Mouse (Mus musculus) midbrain, embryonic 11.5 days (tissue): ENCODE results near the gene Ubtf. TPM values are rescaled to one million over a fixed set of nuclear protein-coding genes. Genes with fewer than 3 reads are reported as not detected.

Source experiments
- ATAC-seq: fragments of 200-750 bp; cut with Nextera tagmentation; 2 replicates; pipeline ENCODE4 v1.8.0; 2017; ENCODE audit warnings: moderate TSS enrichment, moderate library complexity; ENCODE audit not compliant: low FRiP score
- DNase-seq: peaks from one replicate; pipeline ENCODE4 v3.0.0; 2015; ENCODE audit warnings: low spot score; ENCODE audit errors: missing footprints
- H3K27ac ChIP-seq: fragments of 300-500 bp; sonication (generic); 2 replicates; pipeline ENCODE4 v1.5.1; 2014; ENCODE audit warnings: low read depth, low read length
- H3K27me3 ChIP-seq: fragments of 300-500 bp; sonication (generic); 2 replicates; pipeline ENCODE4 v1.6.1; 2014; ENCODE audit warnings: mild to moderate bottlenecking, low read length, moderate library complexity, mixed read lengths; ENCODE audit not compliant: control insufficient read depth, insufficient read depth
- H3K36me3 ChIP-seq: fragments of 300-500 bp; sonication (generic); 2 replicates; pipeline ENCODE4 v1.6.1; 2014; ENCODE audit warnings: mild to moderate bottlenecking, low read length, moderate library complexity, mixed read lengths; ENCODE audit not compliant: control insufficient read depth, insufficient read depth
- H3K4me1 ChIP-seq: fragments of 300-500 bp; sonication (generic); 2 replicates; pipeline ENCODE4 v1.6.1; 2014; ENCODE audit warnings: low read length; ENCODE audit not compliant: control insufficient read depth, insufficient read depth
- H3K4me2 ChIP-seq: fragments of 300-500 bp; sonication (generic); 2 replicates; pipeline ENCODE4 v1.6.1; 2014; ENCODE audit warnings: mild to moderate bottlenecking, moderate library complexity
- H3K4me3 ChIP-seq: fragments of 300-500 bp; sonication (generic); 2 replicates; pipeline ENCODE4 v1.5.1; 2014; ENCODE audit warnings: low read depth, low read length
- H3K9ac ChIP-seq: fragments of 300-500 bp; sonication (generic); 2 replicates; pipeline ENCODE4 v1.6.1; 2014; ENCODE audit warnings: low read length
- H3K9me3 ChIP-seq: fragments of 300-500 bp; sonication (generic); 2 replicates; pipeline ENCODE4 v1.6.1; 2016; ENCODE audit warnings: low read length; ENCODE audit not compliant: control insufficient read depth
- WGBS: fragments of 180-500 bp; shearing (Covaris S2); extraction: QIAGEN DNeasy Blood & Tissue Kit; methylation state at CpG from one replicate; pipeline ENCODE4 v1.1.7; 2014; 5-methylcytosine and 5-hydroxymethylcytosine counted together
- polyA plus RNA-seq: library from polyadenylated mRNA; unstranded; fragments of >200 nt; fragmentation: Nextera tagmentation; extraction: Ambion mirVana; gene quantifications from 2 replicates; pipeline ENCODE4 v1.2.1, GENCODE M21; 2014

Ubtf gene
- polyA plus RNA-seq, 1 experiment from 2014 or later: 86.1 TPM

- H3K36me3 ChIP-seq: no peaks in the 10 kb centered on the region
- 86% methylated on average over 3 of the region's 3 CpGs for WGBS
- no peaks in the 10 kb centered on the region for H3K4me1 ChIP-seq
- H3K4me3 ChIP-seq: no peak overlapping the region
- no peak overlapping the region for H3K9ac ChIP-seq
- ATAC-seq (no peak), DNase-seq (no peak)
- no peak overlapping the region for H3K4me2 ChIP-seq
- no peak overlapping the region for H3K27ac ChIP-seq
- no peaks in the 10 kb centered on the region for H3K27me3 ChIP-seq
- no peaks in the 10 kb centered on the region for H3K9me3 ChIP-seq
Measured at GRCm38 (mm10) chr11:102349189-102349954, 29.8 kb upstream of the Ubtf start.

DNA sequence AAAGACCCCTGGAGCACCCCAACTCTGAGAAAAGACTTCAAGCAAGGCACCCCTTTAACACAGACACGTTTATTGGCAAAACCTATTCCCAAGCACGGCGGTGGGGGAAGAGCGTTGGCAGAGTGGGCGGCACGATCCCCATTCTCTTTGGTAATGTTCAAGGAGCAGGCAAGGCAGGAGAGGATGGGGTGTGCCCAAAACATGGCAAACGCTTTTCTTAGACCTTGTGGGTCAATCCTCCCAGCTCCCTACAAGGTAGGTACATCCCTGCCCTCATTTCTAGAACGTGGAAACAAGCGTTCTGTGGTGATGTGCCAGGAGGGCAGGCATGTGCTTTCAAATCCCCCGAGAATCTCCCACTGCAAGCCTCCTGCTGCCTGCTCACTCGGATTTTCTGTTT is 29.2 kb upstream of the Ubtf start:
- Histone ChIP-seq H3K4me1 (no peaks in the 10 kb centered on the region), H3K27ac (no peak overlapping the region), H3K4me2 (no peak overlapping the region), H3K27me3 (no peaks in the 10 kb centered on the region), H3K9ac (no peak overlapping the region), H3K4me3 (no peak overlapping the region), H3K36me3 (no peaks in the 10 kb centered on the region), H3K9me3 (no peaks in the 10 kb centered on the region)
- ATAC-seq (no peak), DNase-seq (no peak)
- WGBS: 86% methylated on average over 11 of the region's 11 CpGs

DNA sequence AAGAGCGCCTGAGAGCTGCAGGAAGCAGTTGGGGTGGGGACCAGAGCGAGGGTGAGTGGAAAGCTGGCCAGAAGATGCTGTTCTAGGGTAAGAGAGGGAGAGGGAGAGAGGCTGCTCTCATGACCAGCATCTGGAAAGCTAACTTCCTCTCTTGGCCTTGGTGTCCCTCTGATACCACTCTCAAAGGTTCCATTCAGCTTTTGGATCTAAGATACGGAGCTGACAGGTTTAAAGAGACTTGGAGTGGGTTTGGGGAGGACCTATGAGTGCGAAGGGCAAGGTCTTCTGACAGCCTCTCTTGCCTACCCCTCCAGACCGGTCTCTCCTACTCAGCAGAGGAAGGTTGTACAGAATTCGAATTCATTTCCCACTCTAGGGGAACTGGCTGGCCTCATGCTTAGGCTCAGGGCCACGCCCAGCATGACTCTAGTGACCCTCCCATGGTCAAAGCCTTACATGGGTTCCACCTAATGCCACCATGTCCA is 28.6 kb upstream of the Ubtf start:
- Histone ChIP-seq H3K36me3 (no peaks in the 10 kb centered on the region), H3K27ac (no peak overlapping the region), H3K4me2 (no peak overlapping the region), H3K4me3 (no peak overlapping the region), H3K27me3 (no peaks in the 10 kb centered on the region), H3K9me3 (no peaks in the 10 kb centered on the region), H3K9ac (no peak overlapping the region), H3K4me1 (no peaks in the 10 kb centered on the region)
- ATAC-seq (no peak), DNase-seq (no peak)
- 87% methylated on average over 7 of the region's 7 CpGs for WGBS

DNA sequence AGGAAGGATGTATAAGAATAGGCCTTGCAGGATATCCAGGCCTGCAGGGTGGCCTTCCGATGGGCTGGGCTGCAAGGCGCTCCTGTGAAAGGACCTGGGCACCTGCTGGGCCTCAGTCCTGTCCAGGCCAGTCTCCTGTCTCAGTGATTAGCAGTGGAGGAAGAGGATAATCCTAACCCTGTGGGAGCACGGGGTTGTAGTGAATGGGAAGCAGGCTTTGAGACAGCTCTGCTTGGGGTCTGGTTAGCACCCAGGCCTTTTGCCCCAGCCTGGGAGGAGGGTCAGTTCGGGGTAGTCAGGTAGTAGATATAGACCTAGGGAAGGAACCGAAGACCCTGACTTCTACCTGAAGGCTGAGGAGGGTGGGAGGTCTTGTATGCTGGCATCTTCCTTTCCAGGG is 28.1 kb upstream of the Ubtf start:
- WGBS: 60% methylated on average over 5 of the region's 5 CpGs
- Histone ChIP-seq H3K9me3 (no peaks in the 10 kb centered on the region), H3K4me2 (no peak overlapping the region), H3K4me3 (no peak overlapping the region), H3K9ac (no peak overlapping the region), H3K27me3 (no peaks in the 10 kb centered on the region), H3K4me1 (no peaks in the 10 kb centered on the region), H3K27ac (no peak overlapping the region), H3K36me3 (no peaks in the 10 kb centered on the region)
- DNase-seq (no peak), ATAC-seq (no peak)

DNA sequence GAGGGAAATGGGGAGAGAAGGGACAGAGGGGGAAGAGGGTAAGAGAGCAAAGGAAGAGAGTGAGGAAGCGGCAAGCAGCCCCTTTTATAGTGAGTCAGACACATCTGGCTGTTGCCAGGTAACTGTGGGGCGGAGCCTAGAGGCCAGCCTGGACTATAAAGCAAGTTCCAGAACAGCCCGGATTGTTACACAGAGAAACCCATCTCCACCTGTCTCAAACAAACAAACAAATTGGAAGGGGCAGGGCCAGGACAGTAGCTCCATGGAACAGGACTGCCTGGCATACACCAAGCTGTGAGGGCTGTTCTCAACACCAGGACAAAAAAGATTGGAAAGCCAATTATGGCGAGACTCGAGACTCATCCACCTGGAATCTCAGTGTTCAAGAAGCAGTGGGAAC is 27.4 kb upstream of the Ubtf start:
- H3K36me3 ChIP-seq: no peaks in the 10 kb centered on the region
- DNase-seq: no peak
- no peaks in the 10 kb centered on the region for H3K4me1 ChIP-seq
- no peaks in the 10 kb centered on the region for H3K9me3 ChIP-seq
- H3K4me2 ChIP-seq: no peak overlapping the region
- WGBS: 66% methylated on average over 5 of the region's 5 CpGs
- H3K9ac ChIP-seq: no peak overlapping the region
- no peak for ATAC-seq
- no peak overlapping the region for H3K27ac ChIP-seq
- H3K4me3 ChIP-seq: no peak overlapping the region
- no peaks in the 10 kb centered on the region for H3K27me3 ChIP-seq

- H3K9me3 ChIP-seq: no peaks in the 10 kb centered on the region
- H3K9ac ChIP-seq: no peak overlapping the region
- H3K27ac ChIP-seq: no peak overlapping the region
- ATAC-seq (no peak), DNase-seq (no peak)
- no peaks in the 10 kb centered on the region for H3K36me3 ChIP-seq
- WGBS: 95% methylated on average over 3 of the region's 3 CpGs
- no peaks in the 10 kb centered on the region for H3K4me1 ChIP-seq
- no peak overlapping the region for H3K4me2 ChIP-seq
- H3K27me3 ChIP-seq: no peaks in the 10 kb centered on the region
- no peak overlapping the region for H3K4me3 ChIP-seq
Measured at GRCm38 (mm10) chr11:102344458-102344857, 24.9 kb upstream of the Ubtf start.

DNA sequence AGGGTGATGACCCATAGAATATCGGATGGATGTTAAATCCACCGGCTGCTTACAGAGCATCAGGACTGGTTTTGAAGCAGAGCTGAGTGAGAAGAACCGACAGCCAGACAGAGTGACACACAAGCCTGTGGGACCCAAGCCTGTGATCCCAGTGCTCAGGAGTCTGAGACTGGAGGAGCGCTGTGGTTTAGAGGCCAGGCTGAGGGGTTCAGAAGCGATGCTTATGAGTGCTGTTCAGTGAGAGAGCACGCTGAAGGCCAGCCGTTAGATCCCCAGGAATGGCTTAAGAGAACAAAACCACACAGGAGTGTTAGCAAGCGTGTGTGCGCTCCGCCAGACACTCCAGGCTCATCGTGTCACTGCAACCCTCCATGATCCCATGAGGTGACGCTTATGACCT is 23.2 kb upstream of the Ubtf start:
- 57% methylated on average over 12 of the region's 12 CpGs for WGBS
- H3K27me3 ChIP-seq: no peaks in the 10 kb centered on the region
- H3K27ac ChIP-seq: no peak overlapping the region
- H3K4me2 ChIP-seq: no peak overlapping the region
- no peak overlapping the region for H3K4me3 ChIP-seq
- H3K4me1 ChIP-seq: no peaks in the 10 kb centered on the region
- no peaks in the 10 kb centered on the region for H3K36me3 ChIP-seq
- H3K9ac ChIP-seq: no peak overlapping the region
- H3K9me3 ChIP-seq: no peaks in the 10 kb centered on the region
- ATAC-seq: no peak
- no peak for DNase-seq

- H3K4me3 ChIP-seq: no peak overlapping the region
- H3K9me3 ChIP-seq: no peaks in the 10 kb centered on the region
- 88% methylated on average over 4 of the region's 4 CpGs for WGBS
- H3K36me3 ChIP-seq: no peaks in the 10 kb centered on the region
- H3K27ac ChIP-seq: no peak overlapping the region
- no peaks in the 10 kb centered on the region for H3K4me1 ChIP-seq
- DNase-seq (no peak), ATAC-seq (no peak)
- H3K27me3 ChIP-seq: no peaks in the 10 kb centered on the region
- H3K9ac ChIP-seq: no peak overlapping the region
- no peak overlapping the region for H3K4me2 ChIP-seq
Measured at GRCm38 (mm10) chr11:102341101-102341500, 21.6 kb upstream of the Ubtf start.

DNA sequence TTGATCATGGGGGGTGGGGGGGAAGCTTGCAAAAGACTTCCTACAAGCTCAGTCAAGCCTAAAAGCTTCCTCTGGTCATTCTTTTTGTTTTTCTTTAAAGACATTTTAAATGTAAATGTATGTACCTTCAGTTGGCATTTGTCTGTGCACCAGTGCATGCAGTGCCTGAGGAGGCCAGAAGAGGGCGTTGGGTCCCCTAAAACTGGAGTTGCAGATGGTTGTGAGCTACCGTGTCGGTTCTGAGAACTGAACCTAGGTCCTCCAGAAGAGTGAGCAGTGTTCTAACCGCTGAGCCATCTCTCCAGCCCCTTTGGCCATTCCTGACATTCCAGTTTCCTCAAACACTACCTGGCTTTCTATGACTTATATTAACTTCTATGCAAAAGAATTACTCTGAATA is 20.1 kb upstream of the Ubtf start:
- ATAC-seq (no peak), DNase-seq (no peak)
- 56% methylated on average over 4 of the region's 4 CpGs for WGBS

More for the DNA sequence above, 20.1 kb upstream of the Ubtf start:
- Histone ChIP-seq H3K27ac (no peak overlapping the region), H3K4me1 (no peaks in the 10 kb centered on the region; the same call in 1 of the 2 replicates), H3K27me3 (no peaks in the 10 kb centered on the region), H3K4me3 (no peak overlapping the region), H3K4me2 (no peak overlapping the region), H3K36me3 (no peaks in the 10 kb centered on the region), H3K9me3 (no peaks in the 10 kb centered on the region), H3K9ac (no peak overlapping the region)
